Comparison of ENCODE assay signal across 9 mouse cellular contexts in the genomic region with DNA sequence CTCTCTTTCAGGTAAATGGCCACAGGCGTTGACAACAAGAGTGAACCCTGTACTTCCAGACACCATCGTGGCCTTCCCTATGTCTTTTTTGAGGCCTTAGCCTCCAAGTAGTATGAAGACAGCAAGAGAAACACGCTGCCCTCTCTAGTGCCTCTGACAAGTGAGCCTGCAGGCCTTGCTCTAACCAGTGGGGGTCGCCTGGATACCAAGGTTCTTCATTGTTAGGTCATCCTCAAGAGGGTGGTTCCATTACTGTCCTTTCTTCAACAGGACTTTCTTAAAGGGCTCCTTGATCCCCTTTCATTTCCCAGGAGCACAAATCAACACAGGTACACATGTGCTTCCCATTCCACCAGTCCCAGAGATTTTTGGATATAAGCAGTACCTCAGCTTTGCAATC.
DNase-seq lines count a peak whose midpoint lies in the region; ATAC-seq lines count a peak whose summit lies in the region.
"Had no signal": no experiment of that assay in that cellular context is flagged by ENCODE, and none has a peak within 500 bp of the region (broad histone marks: within the 10 kb centered on the region; RNA-seq: fewer than 3 reads in every experiment).

No protein-coding gene starts in this region.

- H3K27ac ChIP-seq in forebrain, embryonic 11.5 days (ENCODE audit: low read depth, low read length) = no peak overlapping the region
- no peak overlapping the region for H3K27ac ChIP-seq in forebrain, embryonic 10.5 days
- H3K27ac ChIP-seq in forebrain, embryonic 16.5 days (ENCODE audit: low read length) = no peak overlapping the region
- H3K27ac ChIP-seq in neural tube, embryonic 11.5 days (ENCODE audit: low read depth, low read length) = no peak overlapping the region
- H3K27ac ChIP-seq: macrophage had no signal

- no peaks in the 10 kb centered on the region for H3K36me3 ChIP-seq in forebrain, embryonic 11.5 days (ENCODE audit: control insufficient read depth, insufficient read depth, low read length)
- H3K36me3 ChIP-seq in forebrain, embryonic 10.5 days (replicated peaks) = no peaks in the 10 kb centered on the region
- H3K36me3 ChIP-seq in forebrain, embryonic 16.5 days (ENCODE audit: control insufficient read depth, insufficient read depth) = no peaks in the 10 kb centered on the region
- no peaks in the 10 kb centered on the region for H3K36me3 ChIP-seq in neural tube, embryonic 11.5 days (ENCODE audit: control insufficient read depth, insufficient read depth, low read length)

- peak; percentile 60 for DNase-seq in forebrain, embryonic 11.5 days (ENCODE audit: low spot score)
- DNase-seq in forebrain, embryonic 10.5 days (ENCODE audit: extremely low spot score, low spot score) = no peak
- DNase-seq in urinary bladder, postnatal 25 days (ENCODE audit: low spot score) = peak; percentile 7
- DNase-seq in urinary bladder, postnatal 10 days (ENCODE audit: low spot score) = no peak
- peak; percentile 47 to 50 for DNase-seq in layer of hippocampus, postnatal 14 days (ENCODE audit: low spot score in 2 of 2)
- DNase-seq in neural tube, embryonic 11.5 days (ENCODE audit: low spot score) = peak; percentile 71

- no peaks in the 10 kb centered on the region for H3K9me3 ChIP-seq in forebrain, embryonic 11.5 days (ENCODE audit: control insufficient read depth, low read length)
- no peaks in the 10 kb centered on the region for H3K9me3 ChIP-seq in forebrain, embryonic 10.5 days
- no peaks in the 10 kb centered on the region for H3K9me3 ChIP-seq in forebrain, embryonic 16.5 days (ENCODE audit: control insufficient read depth, low read length)
- no peaks in the 10 kb centered on the region for H3K9me3 ChIP-seq in neural tube, embryonic 11.5 days (ENCODE audit: control insufficient read depth, low read length)

- no peak overlapping the region for H3K4me2 ChIP-seq in forebrain, embryonic 11.5 days (ENCODE audit: low read depth, low read length, severe bottlenecking)
- no peak overlapping the region for H3K4me2 ChIP-seq in forebrain, embryonic 16.5 days (ENCODE audit: low read length)
- no peak overlapping the region for H3K4me2 ChIP-seq in neural tube, embryonic 11.5 days (ENCODE audit: low read depth)

- no peaks in the 10 kb centered on the region for H3K27me3 ChIP-seq in forebrain, embryonic 11.5 days (ENCODE audit: control insufficient read depth, insufficient read depth, low read length)
- H3K27me3 ChIP-seq in forebrain, embryonic 10.5 days (ENCODE audit: poor library complexity, severe bottlenecking) = no peaks in the 10 kb centered on the region
- H3K27me3 ChIP-seq in forebrain, embryonic 16.5 days (replicated peaks; ENCODE audit: control insufficient read depth, insufficient read depth, low read length) = no peaks in the 10 kb centered on the region
- H3K27me3 ChIP-seq in neural tube, embryonic 11.5 days (ENCODE audit: control insufficient read depth, insufficient read depth, low read length) = no peaks in the 10 kb centered on the region

- peak; percentile 71 for ATAC-seq in forebrain, embryonic 11.5 days (replicated peaks; ENCODE audit: low FRiP score)
- ATAC-seq in forebrain, embryonic 16.5 days = peak; percentile 75
- ATAC-seq in neural tube, embryonic 11.5 days (ENCODE audit: insufficient read depth, low FRiP score, low TSS enrichment) = peak; percentile 68
- ATAC-seq in erythroid progenitor cell, adult 5-6 weeks (replicated peaks; ENCODE audit: low FRiP score, poor library complexity, severe bottlenecking) = no peak

- no peaks in the 10 kb centered on the region for H3K4me1 ChIP-seq in forebrain, embryonic 11.5 days (replicated peaks; ENCODE audit: control insufficient read depth, insufficient read depth, low read length)
- H3K4me1 ChIP-seq in forebrain, embryonic 10.5 days = no peaks in the 10 kb centered on the region
- no peaks in the 10 kb centered on the region for H3K4me1 ChIP-seq in forebrain, embryonic 16.5 days (replicated peaks; ENCODE audit: control insufficient read depth, insufficient read depth, low read length)
- no peaks in the 10 kb centered on the region for H3K4me1 ChIP-seq in neural tube, embryonic 11.5 days (ENCODE audit: control insufficient read depth, insufficient read depth, low read length)

- 42% methylated on average over 4 of the region's 4 CpGs for WGBS in forebrain, embryonic 11.5 days
- 41% methylated on average over 4 of the region's 4 CpGs for WGBS in forebrain, embryonic 10.5 days
- WGBS in forebrain, embryonic 16.5 days = 50% methylated on average over 4 of the region's 4 CpGs
- WGBS in neural tube, embryonic 11.5 days = 48% methylated on average over 4 of the region's 4 CpGs

- H3K9ac ChIP-seq in forebrain, embryonic 11.5 days (ENCODE audit: low read length) = no peak overlapping the region
- H3K9ac ChIP-seq in forebrain, embryonic 16.5 days (replicated peaks; ENCODE audit: low read depth, low read length) = no peak overlapping the region
- no peak overlapping the region for H3K9ac ChIP-seq in neural tube, embryonic 11.5 days (ENCODE audit: low read length)

- H3K4me3 ChIP-seq in forebrain, embryonic 11.5 days (ENCODE audit: low read depth, low read length) = no peak overlapping the region
- no peak overlapping the region for H3K4me3 ChIP-seq in forebrain, embryonic 10.5 days
- H3K4me3 ChIP-seq in forebrain, embryonic 16.5 days (replicated peaks; ENCODE audit: low read length) = no peak overlapping the region
- H3K4me3 ChIP-seq in neural tube, embryonic 11.5 days (ENCODE audit: low read depth, low read length) = no peak overlapping the region

Comparison
In these comparisons a context has a peak if more than half of its experiments do, and no peak if none do; other contexts are left out.
1. DNase-seq: peak in forebrain, embryonic 11.5 days (single experiment), urinary bladder, postnatal 25 days (single experiment), layer of hippocampus, postnatal 14 days (2 of 2) and neural tube, embryonic 11.5 days (single experiment); none in forebrain, embryonic 10.5 days (single experiment) and urinary bladder, postnatal 10 days (single experiment).